Mouse (Mus musculus): ENCODE data around the gene Spdl1. TPM values are rescaled to one million over a fixed set of nuclear protein-coding genes. Genes with fewer than 3 reads are reported as not detected.

Gene Spdl1
- total RNA-seq, 4 experiments from 2014 or later: 0.11 to 0.39 TPM; not detected in 2

- no peak for DNase-seq (ENCODE audit: low spot score in 2 of 2)
Observed at GRCm38 (mm10) chr11:34759582-34759981, 73.9 kb downstream of the Spdl1 start.

Other genes with a start within 250 kb of the Spdl1 start
- gene Dock2, start 49.7 kb downstream of the Spdl1 start, total RNA-seq (2022): under 1 TPM; 0.39 to 0.67 (median 0.50) TPM

Measured in gastrocnemius, adult 8-10 months (tissue).